Mouse (Mus musculus) 3T3-L1 (cell line): Measurements from ENCODE around the gene Dnase1l2.
A peak's percentile ranks its signal among the peaks of the same experiment; 100 is the strongest.

Experiments used
- DNase-seq: peaks from one replicate; pipeline ENCODE4 v3.0.0-alpha.2; 2015; ENCODE audit warnings: low read depth, low spot score

The Dnase1l2 gene

DNA sequence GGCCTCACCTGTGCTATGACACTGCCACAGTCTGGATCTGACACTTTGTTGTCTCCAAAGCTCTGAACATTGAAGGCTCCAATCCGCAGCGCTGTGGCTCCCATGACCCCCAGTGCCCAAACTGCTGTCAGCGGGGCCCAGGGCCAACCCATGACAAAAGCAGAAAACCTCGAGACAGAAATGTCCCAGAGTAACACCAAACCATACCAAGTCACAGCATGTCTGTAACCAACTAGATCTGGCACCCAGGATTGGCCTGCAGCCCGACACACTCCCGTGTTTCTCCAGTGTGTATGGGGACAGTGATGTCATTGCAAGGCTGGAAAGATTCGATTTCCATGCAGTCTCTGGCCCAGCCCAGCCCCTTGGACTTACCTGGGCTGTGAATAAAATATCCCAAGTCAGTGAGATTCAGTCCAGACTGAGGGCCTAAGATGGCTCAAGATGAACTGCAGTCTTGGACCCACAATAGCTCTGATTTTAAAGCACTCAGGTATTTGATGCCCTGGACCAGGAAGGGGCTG, at the start of gene Dnase1l2:
TSS of gene Dnase1l2 (minus strand) at position 474 of the 524 bp plus-strand sequence.
- no peak for DNase-seq

DNA sequence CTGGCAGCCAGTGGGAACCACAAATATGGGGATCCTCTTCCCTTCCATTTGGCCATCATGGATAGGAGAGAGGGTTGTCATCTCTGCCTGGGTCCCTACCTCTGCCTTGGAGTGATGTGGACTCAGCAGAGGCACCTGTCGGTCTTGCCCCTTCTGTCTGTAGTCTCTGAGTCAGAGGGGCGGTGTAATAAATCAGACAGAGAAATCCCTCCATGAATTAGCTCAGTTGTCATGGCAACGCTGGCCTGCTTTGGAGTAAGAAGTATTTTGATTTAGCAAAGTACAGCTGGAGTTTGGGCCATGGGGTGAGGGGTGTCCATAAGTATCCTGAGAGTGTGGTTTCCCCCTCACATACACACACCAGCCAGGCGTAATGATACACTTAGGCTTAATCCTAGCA, 47.5 kb upstream of the Dnase1l2 start:
- no peak for DNase-seq

GRCm38 (mm10) chr17:24489265-24490030, 46.5 kb upstream of the Dnase1l2 start:
- no peak for DNase-seq

- no peak for DNase-seq
Observed at GRCm38 (mm10) chr17:24488662-24489264, 45.9 kb upstream of the Dnase1l2 start.

- no peak for DNase-seq
Observed at GRCm38 (mm10) chr17:24488186-24488661, 45.3 kb upstream of the Dnase1l2 start, which contains the start of gene Caskin1. Gene Caskin1 (plus strand): TSS chr17:24488601.

DNA sequence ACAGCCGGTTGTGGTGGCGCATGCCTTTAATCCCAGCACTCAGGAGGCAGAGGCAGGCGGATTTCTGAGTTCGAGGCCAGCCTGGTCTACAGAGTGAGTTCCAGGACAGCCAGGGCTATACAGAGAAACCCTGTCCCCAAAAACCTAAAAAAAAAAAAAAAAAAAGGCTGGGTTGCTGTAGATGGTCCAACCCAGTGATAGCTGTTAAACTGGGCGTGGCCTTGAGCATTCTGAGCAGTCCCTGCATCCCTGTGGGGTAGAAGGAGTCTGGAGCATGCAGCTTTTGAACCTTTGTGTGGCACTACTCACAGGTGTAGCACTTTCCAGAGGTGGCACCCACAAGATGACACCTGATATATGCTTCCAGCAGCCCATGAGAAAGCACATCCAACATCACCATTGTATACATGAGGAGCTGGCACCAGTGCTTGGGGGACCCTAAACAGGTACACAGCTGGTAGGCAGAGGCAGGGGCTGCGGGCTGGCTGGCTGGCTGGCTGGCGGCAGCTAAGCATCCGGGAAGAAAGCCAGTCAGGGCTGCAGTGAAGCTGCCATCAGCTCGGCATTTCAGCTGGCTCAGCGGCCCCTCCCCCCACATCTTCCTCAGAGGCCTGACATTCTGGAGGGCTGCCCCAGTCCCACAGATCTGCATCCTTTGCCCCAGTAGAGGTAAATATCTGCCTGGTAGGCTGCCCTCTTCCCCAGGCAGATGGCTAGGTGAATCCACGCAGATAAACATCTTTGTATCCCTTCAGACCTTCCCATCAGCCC, 42.4 kb upstream of the Dnase1l2 start:
- no peak for DNase-seq

DNA sequence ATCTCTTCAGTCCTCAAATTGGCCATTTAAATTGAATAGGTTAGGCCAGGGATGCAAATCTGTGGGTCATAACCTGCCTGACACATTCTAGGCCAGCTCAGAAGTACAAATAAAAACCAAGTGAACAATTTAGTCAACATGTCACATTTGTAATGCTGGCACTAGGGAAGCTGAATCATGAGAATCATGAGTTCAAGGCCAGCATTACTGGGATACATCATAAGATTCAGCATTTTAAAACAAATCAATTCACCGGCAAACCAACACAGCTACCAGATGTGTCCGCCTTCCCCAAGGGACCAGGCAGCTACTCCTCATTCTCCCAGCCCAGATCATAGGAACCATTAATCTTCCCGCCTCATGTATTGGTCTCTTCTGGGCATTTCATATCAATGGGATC, 40.6 kb upstream of the Dnase1l2 start:
- no peak for DNase-seq

GRCm38 (mm10) chr17:24481027-24481815, 38.3 kb upstream of the Dnase1l2 start:
- no peak for DNase-seq

GRCm38 (mm10) chr17:24480201-24480826, 37.4 kb upstream of the Dnase1l2 start:
- DNase-seq, result peak; percentile 68

DNA sequence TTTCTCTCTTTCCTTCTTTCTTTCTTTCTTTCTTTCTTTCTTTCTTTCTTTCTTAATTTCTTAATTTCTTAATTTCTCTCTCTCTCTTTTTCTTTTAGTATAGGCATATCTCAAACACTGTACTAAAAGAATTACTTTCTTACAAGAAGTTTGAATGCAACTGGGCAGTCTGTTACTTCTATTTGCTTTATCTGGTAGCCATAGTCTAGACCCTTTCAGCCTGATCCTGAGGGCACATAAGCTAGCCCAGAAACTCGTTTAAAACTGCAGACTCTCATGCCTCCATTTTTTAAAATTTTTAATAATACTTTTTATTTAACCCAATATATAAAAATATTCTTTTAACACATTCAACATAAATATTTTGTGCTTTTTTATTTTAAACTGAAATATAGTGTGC, 36.5 kb upstream of the Dnase1l2 start:
- DNase-seq, result no peak

DNA sequence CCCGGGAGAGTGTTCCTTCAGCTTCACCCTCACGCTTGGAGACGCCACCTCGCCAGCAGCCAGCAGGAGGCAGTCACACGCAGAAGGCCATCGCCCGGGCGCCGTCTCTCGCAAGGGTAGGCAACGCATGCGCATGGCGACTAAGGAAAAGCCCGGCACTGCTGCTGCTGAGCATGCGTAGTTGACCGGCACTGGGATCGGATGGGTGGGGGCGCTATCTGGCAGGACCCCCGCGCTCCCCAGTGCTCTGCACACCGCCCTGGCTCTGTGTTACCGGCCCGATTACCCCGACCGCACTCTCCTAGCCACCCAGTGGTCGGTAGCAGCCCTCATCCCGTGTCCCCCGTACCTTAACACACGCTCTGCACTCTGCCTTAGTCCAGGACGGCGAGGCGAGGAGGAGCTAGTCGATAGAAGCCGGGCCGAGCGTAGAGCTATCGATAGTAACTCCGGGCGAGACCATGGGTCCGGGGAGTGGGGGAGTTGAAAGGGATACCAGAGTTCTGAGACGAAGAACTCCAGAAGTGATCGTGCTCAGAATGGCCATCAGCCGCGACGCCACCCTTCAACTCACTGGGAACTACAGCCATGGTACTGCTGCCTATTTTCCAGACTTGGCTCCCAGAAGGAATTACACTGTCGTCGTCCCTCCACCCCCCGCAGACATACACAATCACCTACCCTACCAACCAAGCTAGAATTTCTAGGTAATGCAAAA, 35.9 kb upstream of the Dnase1l2 start, which contains the start of gene Mlst8:
TSS of gene Mlst8 (minus strand) at position 416 of the 718 bp plus-strand sequence.
- DNase-seq, result peak; percentile 97

- DNase-seq, result peak; percentile 60
Observed at GRCm38 (mm10) chr17:24477985-24478600, 35.2 kb upstream of the Dnase1l2 start.

GRCm38 (mm10) chr17:24477053-24477984, 34.4 kb upstream of the Dnase1l2 start:
- no peak for DNase-seq

DNA sequence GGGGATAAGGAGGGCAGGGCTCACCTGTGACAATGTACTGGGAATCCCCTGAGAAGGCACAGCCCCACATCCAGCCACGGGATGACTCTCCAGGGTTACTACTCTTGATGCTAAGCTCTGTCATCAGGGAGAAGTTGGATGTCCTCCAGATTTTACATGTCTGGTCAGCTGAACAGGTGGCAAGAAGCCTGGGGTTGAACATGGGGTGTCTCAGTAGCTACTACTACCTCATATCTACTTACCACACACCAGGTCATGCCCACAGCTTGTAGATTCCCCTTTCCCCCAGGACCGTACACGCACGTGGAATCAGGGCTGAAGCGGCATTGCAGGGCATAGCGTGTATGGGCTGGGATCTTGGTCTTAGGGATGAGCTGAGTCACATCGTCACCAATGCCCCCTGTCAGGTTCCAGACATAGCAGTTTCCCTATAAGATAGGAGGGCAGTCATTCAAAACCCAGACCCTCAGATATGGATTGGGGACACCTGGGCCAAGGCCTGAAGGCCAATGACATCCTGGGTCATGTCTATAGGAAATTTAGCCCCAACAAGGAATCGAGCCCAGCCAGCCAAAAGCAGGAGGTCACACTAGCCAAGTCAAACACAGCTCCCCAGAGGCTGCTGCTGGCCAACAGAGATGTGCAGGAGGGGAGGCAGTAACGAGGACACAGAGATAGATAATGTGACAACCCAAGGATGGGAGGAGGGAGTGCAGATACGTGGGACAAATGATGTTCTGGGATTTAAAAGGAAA, 33.3 kb upstream of the Dnase1l2 start:
- no peak for DNase-seq

DNA sequence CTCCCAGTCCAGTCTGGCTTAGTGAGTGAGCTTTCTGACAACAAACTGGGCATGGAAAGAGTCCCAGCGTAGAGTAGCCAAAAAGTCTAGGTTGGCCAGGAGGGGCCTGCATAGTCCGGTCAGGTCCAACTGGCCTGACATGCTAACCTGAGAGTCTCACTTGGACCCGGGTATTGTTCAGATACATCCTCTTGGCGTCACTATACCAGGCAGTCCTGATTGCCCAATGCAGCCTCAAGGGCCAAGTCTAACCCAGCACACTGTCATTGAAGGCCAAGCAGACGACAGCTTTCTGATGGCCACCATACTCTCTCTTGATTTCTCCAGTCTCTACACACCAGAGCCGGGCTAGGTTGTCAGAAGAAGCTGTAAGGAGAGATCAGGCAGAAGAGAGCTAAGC, 32.7 kb upstream of the Dnase1l2 start:
- no peak for DNase-seq

- DNase-seq, result no peak
Observed at GRCm38 (mm10) chr17:24474557-24474956, 31.7 kb upstream of the Dnase1l2 start.

GRCm38 (mm10) chr17:24473612-24474275, 30.8 kb upstream of the Dnase1l2 start, which contains the start of gene Bricd5:
Gene Bricd5 (plus strand): TSS chr17:24473884.
- DNase-seq, result no peak
